Mouse (Mus musculus) frontal cortex, postnatal 14 days (tissue): ENCODE measurements around the gene Xrcc1.

Source experiments
- DNase-seq, 2 experiments: peaks; one replicate each; pipeline ENCODE4 v3.0.0; 2022; ENCODE audit warnings: low spot score in 2 of 2

The Xrcc1 gene

DNA sequence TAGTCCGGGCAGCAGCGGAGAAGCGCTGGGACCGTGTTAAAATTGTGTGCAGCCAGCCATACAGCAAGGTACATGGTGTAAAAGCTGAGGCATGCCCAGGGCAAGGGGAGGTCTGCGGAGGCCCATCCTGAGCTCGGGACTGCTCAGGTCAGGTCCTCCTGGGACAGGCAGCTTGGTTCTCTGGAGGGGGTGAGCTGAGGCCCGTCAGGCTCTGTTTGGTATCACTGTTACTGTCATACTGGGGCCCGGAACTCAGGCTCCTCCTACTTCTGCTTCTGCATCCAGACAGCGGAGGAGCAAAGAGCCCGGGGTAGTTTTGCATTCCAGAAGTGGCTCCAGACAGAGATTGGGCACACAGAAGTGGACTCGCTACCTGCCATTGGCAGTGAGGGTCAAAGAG lies 19.5 kb downstream of the Xrcc1 start:
- DNase-seq, result no peak

DNA sequence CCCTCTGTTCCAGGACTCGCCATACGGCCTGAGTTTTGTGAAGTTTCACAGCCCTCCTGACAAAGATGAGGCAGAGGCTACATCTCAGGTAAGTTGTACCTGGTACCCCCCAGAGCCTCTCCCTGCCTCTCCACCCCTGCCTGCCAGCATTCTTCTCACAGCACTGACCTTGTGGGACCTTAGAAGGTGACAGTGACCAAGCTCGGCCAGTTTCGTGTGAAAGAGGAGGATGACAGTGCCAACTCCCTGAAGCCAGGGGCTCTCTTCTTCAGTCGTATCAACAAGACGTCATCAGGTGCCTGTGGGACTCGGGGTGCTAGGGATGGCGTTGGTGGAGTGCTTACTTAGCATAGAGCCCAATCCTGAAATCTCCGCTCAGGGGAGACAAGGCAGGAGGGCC lies 20.1 kb downstream of the Xrcc1 start:
- no peak for DNase-seq

DNA sequence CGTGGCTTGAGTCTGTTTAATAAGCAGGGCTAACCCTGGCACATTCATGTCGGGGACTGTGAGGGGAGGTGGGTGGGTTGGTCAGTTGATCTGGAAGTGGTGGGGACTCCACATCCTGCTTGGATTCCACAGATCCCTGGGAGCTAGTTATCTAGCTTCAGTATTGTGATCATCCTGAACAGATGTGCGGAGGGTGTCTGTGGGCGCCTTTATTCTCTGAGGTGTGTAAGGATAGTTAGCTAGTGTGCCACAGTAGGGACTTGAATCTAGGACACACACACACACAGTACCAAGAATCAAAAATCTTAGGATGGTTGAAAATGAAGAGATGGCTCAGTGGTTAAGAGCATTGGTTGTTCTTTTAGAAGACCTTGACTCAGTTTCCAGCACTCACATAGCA lies 22.4 kb downstream of the Xrcc1 start:
- no peak for DNase-seq

DNA sequence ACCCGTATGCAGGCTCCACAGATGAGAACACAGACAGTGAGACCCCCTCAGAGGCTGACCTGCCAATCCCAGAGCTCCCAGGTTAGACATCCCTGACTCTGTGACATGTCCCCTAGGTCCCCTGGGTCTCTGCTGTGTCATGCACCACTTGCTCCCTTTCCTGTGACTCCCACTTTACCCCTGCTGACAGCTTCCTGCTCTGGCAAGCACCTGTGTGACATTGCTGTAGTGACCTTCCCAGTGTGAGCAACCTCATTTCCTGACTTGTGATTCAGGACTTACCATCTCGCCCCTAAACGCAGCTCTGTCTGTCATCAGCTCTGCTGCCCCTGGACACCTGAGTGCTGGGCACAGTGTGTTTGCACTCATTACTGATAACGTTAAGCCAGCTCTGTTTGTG lies 25.0 kb downstream of the Xrcc1 start:
- DNase-seq, result no peak

DNA sequence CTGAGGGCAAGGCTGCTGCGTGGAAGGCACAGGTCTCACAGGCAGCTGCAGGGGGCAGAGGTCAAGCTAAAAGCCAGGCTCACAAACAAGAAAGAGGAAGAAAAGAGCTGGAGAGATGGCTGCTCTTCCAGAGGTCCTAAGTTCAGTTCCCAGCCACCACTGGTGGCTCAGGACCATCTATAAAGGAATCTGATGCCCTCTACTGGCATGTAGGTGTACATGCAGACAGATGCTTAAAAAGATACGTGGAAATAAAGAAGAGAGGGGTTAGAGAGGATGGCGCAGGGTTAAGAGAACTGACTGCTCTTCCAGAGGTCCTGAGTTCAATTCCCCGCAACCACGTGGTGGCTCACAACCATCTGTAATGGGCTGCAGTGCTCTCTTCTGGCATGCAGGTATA lies 26.4 kb downstream of the Xrcc1 start:
- DNase-seq, result no peak

DNA sequence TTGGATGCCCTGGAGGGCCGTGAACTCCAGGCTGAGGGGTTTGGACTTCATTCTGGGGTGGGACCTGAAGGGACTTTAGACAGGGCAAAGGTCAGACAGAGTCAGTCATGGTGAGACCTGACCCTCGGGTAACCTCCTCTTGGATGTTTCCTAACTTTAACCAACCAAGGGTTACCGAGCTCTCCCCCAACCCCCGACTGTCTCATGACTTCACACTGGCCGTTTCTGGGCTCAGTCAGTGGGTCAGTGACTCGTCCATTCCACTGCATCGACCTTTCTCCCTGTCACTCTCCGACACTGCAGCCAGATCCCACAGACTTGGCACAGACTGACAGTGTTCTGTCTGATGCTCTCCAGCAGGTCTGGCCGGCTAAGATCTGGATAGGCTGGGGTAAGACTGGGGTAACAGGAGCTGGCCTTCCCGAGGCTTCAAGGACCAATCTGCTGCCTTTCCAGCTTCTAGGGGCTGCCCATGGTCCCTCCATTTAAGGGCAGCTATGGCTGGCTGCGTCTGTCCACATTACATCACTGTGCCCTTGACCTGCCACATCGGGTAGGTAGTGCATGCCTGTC lies 28.2 kb downstream of the Xrcc1 start:
- no peak for DNase-seq

DNA sequence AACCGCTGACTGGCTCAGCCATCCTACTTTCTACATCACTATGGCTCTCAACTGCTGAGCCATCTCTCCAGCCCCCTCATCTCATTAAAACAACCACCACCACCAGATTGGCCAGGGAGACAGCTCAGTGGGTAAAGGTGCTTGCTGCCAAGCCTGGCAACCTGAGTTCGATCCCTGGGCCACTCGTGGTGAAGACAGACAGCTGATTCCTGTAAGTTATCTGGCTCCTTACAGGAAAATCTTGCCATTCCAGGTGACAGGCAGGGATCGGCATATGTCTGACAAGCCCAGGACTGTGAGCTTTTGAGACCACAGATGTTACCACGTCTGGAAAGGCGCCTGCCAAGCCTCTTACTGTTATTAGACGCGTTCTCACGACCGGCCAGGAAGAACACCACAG lies 31.7 kb downstream of the Xrcc1 start:
- no peak for DNase-seq

DNA sequence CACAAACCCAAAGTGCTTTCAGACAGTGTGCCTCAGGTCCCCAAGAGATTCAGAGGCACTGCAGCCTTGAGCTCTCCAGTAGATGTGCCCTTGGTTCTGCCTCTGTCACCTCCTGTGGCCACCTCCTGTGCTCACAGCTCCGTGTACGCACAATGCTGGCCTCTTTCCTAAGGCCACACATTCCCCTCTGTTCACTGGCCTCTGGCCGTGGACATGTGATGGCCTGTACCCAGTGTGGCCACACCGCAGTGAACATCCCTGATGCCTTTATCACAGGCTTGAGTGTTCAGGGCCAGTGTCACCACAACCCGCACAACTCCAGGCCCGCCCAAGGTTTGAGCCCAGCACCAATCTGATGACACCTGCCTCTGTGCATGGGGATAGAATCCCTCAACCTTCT lies 38.8 kb downstream of the Xrcc1 start:
- DNase-seq, result no peak

DNA sequence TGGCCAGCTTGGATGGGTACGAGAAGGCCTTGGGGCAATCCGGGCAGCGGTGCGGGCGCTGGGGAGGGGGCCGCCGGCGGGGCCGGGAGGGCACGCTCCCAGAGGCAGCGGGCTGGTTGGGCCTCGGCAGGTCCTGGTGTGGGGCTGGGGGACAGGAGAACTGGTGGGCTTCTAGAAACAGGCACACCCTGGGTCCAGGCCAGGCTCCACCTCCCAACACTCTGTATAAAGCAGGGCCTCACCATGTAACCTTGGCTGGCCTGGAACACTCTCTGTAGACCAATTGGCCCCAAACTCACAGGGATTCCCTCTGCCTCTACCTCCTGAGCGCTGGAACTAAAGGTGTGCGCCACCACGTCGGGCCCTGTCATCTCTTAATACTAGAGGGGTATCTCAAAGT lies 39.9 kb downstream of the Xrcc1 start:
- DNase-seq, result no peak

DNA sequence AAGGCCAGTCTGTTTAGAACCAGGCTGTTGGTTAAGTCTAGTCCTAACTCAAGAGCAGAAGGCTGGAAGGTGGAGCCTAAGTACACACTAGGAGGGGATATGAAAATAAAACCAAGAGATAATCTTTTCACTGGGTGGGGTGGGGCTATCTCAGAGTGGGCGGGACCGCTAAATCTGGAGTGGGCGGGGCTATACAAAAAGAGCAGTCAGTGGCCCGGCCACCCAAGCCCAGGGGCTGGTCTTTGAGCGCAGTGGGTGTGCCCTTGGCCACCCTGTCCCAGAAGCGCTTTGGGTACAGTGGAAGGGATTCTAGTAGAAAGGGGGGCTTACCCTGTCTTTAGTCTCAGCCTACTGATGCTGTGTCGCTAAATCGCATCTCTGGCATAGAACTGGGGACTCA lies 40.7 kb downstream of the Xrcc1 start:
- no peak for DNase-seq

DNA sequence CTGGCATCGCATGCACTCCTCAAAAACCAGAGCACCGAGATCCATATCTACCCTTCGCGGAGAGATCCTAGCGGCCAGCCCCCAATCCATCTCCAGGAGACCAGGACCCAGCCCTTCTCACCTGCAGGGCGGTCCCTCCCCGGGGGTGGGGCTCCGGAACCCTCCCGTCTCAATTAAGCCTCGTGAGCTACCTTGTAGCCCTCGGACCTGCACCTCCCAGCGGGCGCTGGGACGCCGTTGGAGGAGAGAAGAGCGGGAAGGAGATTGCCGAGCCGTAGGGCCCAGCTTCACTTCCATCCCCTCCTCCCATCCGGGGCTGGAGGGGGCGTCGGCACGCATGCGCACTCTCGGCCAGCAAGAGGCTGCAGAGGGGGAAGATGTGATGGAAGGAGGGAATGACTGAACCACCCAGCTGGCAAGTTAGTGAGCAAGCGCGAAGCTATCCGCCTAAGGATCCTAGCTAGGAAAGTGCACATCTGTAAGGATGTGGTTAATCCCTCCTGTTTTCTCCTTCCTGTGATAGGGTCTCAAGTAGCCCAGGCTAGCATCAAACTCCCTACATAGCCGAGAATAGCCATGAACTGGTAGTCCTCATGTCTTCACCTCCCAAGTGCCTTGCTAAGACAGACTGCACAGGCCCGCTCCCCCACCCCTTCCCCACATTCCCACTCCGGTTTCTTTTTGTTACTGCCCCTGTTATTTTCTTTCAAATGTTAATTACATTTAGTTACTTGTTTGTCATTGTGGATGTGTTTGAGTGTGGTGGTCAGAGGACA lies 41.4 kb downstream of the Xrcc1 start, which contains the start of the genes Ethe1 and Zfp575:
Ethe1 (plus strand) TSS at position 214 of the 776 bp plus-strand sequence.
Zfp575 (minus strand) TSS at position 312 of the 776 bp plus-strand sequence.
- peak; percentile 70 to 73 for DNase-seq

DNA sequence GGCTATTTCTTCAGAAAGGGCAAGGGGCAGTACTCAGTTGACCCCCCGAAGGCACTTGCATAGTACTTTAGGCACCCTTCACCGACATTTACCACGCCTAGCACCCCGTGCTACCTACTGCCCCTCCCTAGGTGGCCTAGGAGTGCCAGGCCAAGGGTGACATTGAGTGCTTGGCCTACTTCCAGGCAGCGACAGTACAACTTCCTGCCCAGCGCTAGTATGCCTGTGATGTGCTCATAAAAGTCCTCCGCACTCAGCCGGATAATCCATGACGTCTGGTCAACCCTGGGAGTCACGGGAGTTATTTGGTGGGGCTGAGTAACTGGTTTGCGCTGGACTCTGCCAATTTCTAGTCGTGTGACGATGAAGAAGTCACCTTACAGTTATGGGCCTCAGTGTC lies 42.2 kb downstream of the Xrcc1 start:
- DNase-seq, result no peak

DNA sequence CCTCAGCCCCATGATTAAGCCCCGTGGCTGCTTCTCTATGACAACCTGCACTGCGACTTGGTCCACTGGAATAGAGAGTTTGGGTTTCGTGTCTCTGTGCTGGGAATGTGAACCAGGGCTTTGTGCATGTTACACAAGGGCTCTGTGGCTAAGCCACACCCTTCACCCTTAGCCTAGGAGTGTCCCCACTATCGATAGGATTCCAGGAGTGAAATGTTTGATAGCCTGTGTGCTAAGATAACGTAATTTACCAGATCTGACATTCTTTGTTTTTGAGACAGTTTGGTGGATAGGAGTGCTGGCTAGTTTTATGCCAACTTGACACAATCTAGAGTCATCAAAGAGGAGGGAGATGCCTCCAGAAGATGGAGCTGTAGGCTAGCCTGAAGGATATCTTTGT lies 45.6 kb downstream of the Xrcc1 start:
- no peak for DNase-seq

DNA sequence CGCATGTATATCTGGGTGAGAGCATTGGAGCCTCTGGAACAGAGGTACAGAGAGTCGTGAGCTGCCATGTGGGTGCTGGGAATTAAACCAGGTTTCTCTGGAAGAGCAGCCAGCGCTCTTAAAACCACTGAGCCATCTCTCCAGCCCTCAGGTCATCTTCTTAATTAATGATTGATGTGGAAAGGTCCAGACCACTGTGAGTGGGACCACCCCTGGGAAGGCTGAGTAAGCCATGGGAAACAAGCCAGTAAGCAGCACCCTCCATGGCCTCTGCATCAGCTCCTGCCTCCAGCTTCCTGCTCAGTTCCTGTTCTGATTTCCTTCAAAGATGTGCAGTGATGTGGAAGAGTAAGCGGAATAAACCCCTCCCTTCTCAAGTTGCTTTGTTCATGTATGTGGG lies 46.1 kb downstream of the Xrcc1 start:
- no peak for DNase-seq

DNA sequence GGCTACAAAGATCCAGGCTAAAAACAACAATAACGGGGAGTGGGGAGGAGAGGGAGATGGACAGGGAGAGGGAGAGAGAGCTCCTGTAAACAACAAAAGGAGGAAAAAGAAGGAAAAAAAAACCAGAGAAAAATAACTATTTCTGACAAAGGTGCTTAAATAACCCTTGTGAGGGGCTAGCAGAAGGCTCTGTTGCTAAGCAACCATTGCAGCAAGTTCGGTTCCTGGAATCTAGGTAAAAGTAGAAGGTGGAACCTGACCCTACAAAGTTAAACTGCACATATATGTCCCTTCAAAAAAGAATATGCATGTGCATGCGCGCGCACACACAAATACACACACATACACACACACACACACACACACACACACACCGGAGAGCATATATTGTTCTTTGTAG lies 46.7 kb downstream of the Xrcc1 start:
- no peak for DNase-seq

DNA sequence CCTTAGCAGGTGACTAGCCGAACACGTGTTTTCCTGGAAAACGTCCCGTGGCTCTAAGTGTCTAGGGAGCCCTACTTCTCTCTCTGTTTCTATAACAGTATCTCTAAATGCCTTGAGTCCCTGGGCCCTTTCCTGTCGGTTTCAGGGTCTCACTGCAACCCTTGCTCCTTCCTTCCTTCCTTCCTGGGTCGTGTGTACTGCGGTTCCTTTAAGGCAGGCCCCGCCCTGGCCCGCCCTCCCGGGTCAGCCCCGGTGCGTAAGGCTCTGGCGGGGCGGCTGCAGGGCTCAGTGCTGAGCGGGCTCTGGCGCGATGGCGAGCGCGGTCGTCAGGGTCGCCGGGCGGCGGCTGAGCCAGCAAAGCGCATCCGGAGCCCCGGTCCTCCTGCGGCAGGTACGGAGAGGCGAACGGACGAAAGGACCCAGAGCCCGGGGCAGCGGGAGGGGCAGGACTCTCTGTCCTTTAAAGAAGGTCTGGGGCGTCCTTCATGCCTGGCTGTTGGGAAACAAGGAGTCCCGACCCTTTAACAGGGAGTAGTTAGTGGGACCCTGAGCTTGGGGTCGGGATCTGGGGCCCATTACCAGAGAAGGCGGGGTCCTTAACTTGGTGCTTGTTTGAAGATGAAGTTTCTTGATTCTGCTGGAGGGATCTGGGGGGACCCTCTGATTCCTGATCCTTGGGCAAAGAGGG lies 47.7 kb downstream of the Xrcc1 start:
- peak in 1 of 2 experiments; percentile 49 for DNase-seq

DNA sequence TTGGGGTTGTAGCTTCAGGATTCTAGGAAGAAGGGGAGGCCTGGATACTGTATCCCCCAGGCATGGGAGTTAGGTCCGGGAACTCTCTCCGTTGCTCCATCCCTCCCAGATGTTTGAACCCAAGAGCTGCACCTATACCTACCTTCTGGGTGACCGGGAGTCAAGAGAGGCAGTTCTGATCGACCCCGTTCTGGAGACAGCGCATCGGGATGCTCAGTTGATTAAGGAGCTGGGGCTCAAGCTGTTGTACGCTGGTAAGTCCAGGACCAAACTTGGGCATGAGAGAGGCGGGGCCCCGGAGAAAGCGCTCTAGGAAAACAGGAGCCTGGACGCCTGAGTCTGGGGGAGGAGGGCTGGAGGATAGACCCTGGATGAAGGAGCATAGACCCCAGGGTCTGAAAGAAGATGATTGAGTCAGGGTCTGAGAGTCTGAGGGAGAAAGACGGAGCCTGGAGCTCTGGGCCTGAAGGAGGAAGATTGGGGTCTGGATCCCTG lies 48.3 kb downstream of the Xrcc1 start:
- no peak for DNase-seq

DNA sequence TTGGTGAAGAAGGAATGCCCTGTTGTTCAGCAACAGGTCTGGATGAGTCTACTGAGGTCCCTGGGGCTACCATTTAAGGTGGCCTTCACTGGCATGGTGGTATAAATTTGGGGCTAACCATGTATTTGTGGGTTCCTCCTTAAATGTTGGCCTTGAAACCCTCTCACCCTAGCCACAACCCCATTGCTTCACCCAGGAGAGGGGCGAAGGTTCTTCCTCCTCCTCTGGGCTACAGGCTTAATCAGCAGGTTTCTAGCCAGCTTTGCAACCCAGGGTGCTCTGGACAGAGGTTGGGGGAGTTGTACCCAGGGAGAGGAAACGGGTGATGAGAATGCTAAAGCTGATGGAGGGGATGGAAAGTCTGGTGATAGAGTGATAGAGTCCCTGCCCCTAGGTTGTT lies 49.4 kb downstream of the Xrcc1 start:
- no peak for DNase-seq

DNA sequence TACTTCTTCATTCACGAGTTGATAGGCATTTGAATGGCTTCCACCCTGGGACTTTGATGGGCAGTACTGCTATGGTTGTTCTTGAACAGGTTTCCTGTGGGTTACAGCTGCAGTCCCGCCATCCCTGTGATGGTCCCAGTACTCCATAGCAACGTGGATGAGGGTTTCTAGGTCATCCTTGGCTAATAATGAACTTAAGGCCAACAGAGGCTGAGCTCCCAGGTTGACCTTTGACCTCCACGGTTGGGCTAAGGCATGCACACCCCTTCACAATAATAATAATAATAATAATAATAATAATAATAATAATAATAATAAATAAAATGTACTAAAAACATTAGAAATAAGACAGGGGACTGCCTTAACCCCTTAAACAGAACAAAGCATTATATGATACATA lies 52.0 kb downstream of the Xrcc1 start:
- no peak for DNase-seq

DNA sequence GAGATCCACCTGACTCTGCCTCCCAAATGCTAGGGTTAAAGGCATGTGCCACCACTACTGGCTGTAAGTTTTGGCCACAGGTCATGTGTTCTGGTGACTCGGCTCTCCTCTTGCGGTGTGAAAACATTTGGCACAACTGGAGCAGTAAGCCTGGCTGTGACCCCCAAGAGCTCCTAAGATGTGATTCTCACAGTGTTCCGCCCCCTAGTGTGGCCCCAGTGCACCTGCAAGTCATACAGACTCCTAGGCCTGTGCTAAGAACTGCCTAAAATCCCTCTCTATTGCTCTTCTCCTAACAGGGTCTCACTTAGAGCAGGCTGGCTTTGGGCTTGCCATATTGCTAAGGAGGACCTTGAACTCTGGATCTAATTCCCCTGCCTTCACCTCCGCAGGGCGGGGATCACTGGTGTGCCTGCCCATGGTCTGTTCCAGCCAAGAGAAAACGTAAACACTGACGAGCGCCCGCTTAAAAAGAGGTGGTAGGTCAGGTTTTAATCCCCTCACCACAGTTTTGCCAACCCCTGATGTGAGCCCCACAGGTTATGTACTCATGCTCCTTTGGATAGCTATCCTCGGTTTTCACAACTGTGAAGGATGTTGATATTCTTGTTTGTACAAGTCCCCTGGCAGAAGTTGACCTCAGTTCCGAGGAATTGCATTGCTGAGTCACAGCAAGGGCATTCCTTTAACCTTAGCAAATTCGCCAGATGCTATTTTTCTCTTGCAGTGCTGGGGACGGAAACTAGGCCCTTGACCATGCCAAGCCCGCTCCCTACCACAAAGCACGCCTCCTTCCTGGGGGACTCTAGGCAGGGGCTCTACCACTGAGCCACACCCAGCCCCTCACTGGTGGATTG lies 53.4 kb downstream of the Xrcc1 start:
- DNase-seq, result no peak

DNA sequence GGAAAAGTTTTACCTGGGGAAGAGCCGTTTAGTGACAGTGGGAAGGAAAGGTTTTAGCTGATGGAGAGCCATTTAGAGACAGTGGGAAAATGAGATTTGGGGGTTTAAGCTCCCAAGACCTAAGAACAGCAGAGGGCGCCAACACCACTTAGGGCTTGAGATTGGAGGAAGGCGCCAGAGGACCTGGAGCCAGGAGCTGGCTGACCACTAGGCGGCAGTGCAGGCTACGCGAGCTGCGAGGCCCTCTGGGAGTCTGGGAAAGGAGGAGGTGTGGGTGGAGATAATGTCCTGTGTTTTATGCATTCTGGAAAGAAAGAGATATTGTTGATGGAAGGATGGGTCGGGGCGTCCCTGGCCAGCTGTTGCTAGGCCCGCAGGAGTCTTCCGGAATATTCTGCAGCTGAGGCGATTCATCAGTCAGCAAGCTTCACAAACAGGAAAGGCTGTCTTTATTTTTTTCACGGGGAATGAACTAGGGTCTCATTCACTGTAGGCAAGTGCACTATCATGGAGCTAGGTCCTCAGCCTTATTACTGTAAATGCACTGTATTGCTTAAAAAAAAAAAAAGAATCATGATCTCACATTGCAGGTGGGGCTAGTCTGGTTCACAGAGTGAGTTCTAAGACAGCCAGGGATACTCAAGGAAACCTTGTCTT lies 55.0 kb downstream of the Xrcc1 start:
- DNase-seq, result peak; percentile 88 to 96
